Mouse (Mus musculus) myocyte (in vitro differentiated cells): Measurements from ENCODE around the gene Napb.

Experiments
- CEBPB ChIP-seq: IDR thresholded peaks from 2 replicates; pipeline ENCODE4 v1.6.1; 2011; ENCODE audit warnings: mild to moderate bottlenecking, moderate library complexity; ENCODE audit not compliant: poor library complexity, insufficient read depth, severe bottlenecking
- E2F4 ChIP-seq: IDR thresholded peaks from one replicate; pipeline ENCODE4 v1.6.1; 2011; ENCODE audit warnings: mild to moderate bottlenecking, control low read depth, moderate library complexity; ENCODE audit not compliant: insufficient read depth
- MAX ChIP-seq: IDR thresholded peaks from one replicate; pipeline ENCODE4 v1.6.1; 2011; ENCODE audit warnings: low read depth, mild to moderate bottlenecking, control low read depth
- MYOD1 ChIP-seq, 3 experiments: IDR thresholded peaks; one replicate each; pipeline ENCODE4 v1.6.1; 2011; ENCODE audit warnings: control low read depth in 2 of 3, low read depth in 2 of 3, mild to moderate bottlenecking in 2 of 3, moderate library complexity in 1 of 3; ENCODE audit not compliant: insufficient read length in 2 of 3, control insufficient read depth in 1 of 3
- MYOG ChIP-seq, 3 experiments: IDR thresholded peaks; one replicate each; pipeline ENCODE4 v1.6.1; 2011; ENCODE audit warnings: control low read depth in 2 of 3, low read depth in 2 of 3, mild to moderate bottlenecking in 2 of 3; ENCODE audit not compliant: insufficient read length in 2 of 3, control insufficient read depth in 1 of 3, insufficient read depth in 1 of 3
- POLR2A ChIP-seq: IDR thresholded peaks from one replicate; pipeline ENCODE4 v1.6.1; 2011; ENCODE audit warnings: low read depth, mild to moderate bottlenecking, control low read depth, moderate library complexity; ENCODE audit not compliant: insufficient read length
- POLR2AphosphoS2 ChIP-seq: IDR thresholded peaks from one replicate; pipeline ENCODE4 v1.6.1; 2011; ENCODE audit warnings: low read depth, control low read depth; ENCODE audit not compliant: insufficient read length
- REST ChIP-seq: IDR thresholded peaks from one replicate; pipeline ENCODE4 v1.6.1; 2011; ENCODE audit warnings: mild to moderate bottlenecking, control low read depth, moderate library complexity; ENCODE audit not compliant: insufficient read depth, insufficient read length
- SRF ChIP-seq: IDR thresholded peaks from one replicate; pipeline ENCODE4 v1.6.1; 2011; ENCODE audit warnings: low read depth; ENCODE audit not compliant: control insufficient read depth, insufficient read length
- TCF12 ChIP-seq: IDR thresholded peaks from one replicate; pipeline ENCODE4 v1.6.1; 2011; ENCODE audit warnings: mild to moderate bottlenecking, control low read depth; ENCODE audit not compliant: poor library complexity, insufficient read depth, severe bottlenecking
- TCF3 ChIP-seq: IDR thresholded peaks from one replicate; pipeline ENCODE4 v1.6.1; 2011; ENCODE audit warnings: low read depth, control low read depth; ENCODE audit not compliant: insufficient read length
- USF1 ChIP-seq: IDR thresholded peaks from one replicate; pipeline ENCODE4 v1.6.1; 2011; ENCODE audit warnings: low read depth, mild to moderate bottlenecking, control low read depth, moderate library complexity

GRCm38 (mm10) chr2:148690781-148691180 is 41.5 kb downstream of the Napb start:
- TF ChIP-seq POLR2A (no peak), SRF (no peak), USF1 (no peak), CEBPB (no peak), POLR2AphosphoS2 (peak; percentile 72), E2F4 (no peak), TCF12 (no peak), MYOG (IDR thresholded peaks at IDR 0.05; ENCODE audit: control insufficient read depth in 1 of 3, insufficient read depth in 1 of 3, insufficient read length in 2 of 3, low read depth in 2 of 3) (no peak), MYOD1 (IDR thresholded peaks at IDR 0.05; ENCODE audit: control insufficient read depth in 1 of 3, insufficient read length in 2 of 3, low read depth in 2 of 3) (no peak), MAX (no peak), TCF3 (no peak), REST (no peak)
